Comparison of ENCODE assay signal across 8 mouse cellular contexts in genomic region chr11:86200460-86201021, GRCm38 (mm10). TPM values are rescaled to one million over a fixed set of nuclear protein-coding genes. Genes with fewer than 3 reads are reported as not detected.
DNase-seq lines count a peak whose midpoint lies in the region; ATAC-seq and TF ChIP-seq lines count a peak whose summit lies in the region.

No protein-coding gene starts in this region.

- no peak for TF ChIP-seq POLR2A in bone marrow, adult 2 months (IDR thresholded peaks at IDR 0.05; ENCODE audit: borderline replicate concordance, control insufficient read depth, low read depth, low read length)

- peaks cover 45% of the 10 kb centered on the region for H3K36me3 ChIP-seq in heart, embryonic 14.5 days (ENCODE audit: control insufficient read depth, insufficient read depth, low read length)
- peaks cover 64% of the 10 kb centered on the region for H3K36me3 ChIP-seq in hindbrain, embryonic 10.5 days

- H3K4me3 ChIP-seq in heart, embryonic 14.5 days (ENCODE audit: control insufficient read depth in 1 of 2, insufficient read depth in 1 of 2, low read depth in 1 of 2, low read length in 2 of 2), result peak overlapping the region; percentile 87
- H3K4me3 ChIP-seq in bone marrow, adult 2 months (replicated peaks; ENCODE audit: control insufficient read depth, low read depth, low read length), result peak overlapping the region; percentile 96
- peak overlapping the region; percentile 73 for H3K4me3 ChIP-seq in hindbrain, embryonic 10.5 days

- H3K27me3 ChIP-seq in heart, embryonic 14.5 days (ENCODE audit: control insufficient read depth, insufficient read depth, low read length), result no peaks in the 10 kb centered on the region
- no peaks in the 10 kb centered on the region for H3K27me3 ChIP-seq in hindbrain, embryonic 10.5 days (ENCODE audit: insufficient read depth, poor library complexity, severe bottlenecking)

- under 1% methylated on average over 17 of the region's 21 CpGs for WGBS in heart, embryonic 14.5 days
- WGBS in bone marrow, adult 2 months, result under 1% methylated on average over 21 of the region's 21 CpGs
- 2% methylated on average over 21 of the region's 21 CpGs for WGBS in hindbrain, embryonic 10.5 days

- H3K4me2 ChIP-seq in heart, embryonic 14.5 days (ENCODE audit: low read length), result peak overlapping the region; percentile 82

- no peak for DNase-seq in heart, adult 8-10 months (ENCODE audit: low spot score)
- DNase-seq in hindbrain, embryonic 10.5 days (ENCODE audit: low spot score), result no peak
- no peak for DNase-seq in spleen, adult 12 weeks (ENCODE audit: low spot score)
- DNase-seq in cerebellum, postnatal 4 days (ENCODE audit: low spot score in 2 of 2), result no peak
- no peak for DNase-seq in frontal cortex, postnatal 25 days (ENCODE audit: low spot score in 2 of 2)

- ATAC-seq in heart, embryonic 14.5 days (ENCODE audit: insufficient number of reproducible peaks, insufficient read depth, low FRiP score, low read depth), result peak; percentile 65
- peak; percentile 18 for ATAC-seq in megakaryocyte progenitor cell, adult 5-6 weeks (replicated peaks; ENCODE audit: poor library complexity)

- no peak for TF ChIP-seq CTCF in bone marrow, adult 2 months (IDR thresholded peaks at IDR 0.05; ENCODE audit: control insufficient read depth, insufficient read depth, low read length)

- peak overlapping the region; percentile 55 to 73 for H3K27ac ChIP-seq in heart, embryonic 14.5 days (replicated peaks in 1 of 2; ENCODE audit: control insufficient read depth in 1 of 2, insufficient read depth in 1 of 2, low read depth in 2 of 2, low read length in 2 of 2)
- H3K27ac ChIP-seq in bone marrow, adult 2 months (ENCODE audit: control insufficient read depth, insufficient read depth, low read depth, low read length, poor library complexity), result peak overlapping the region; percentile 37
- peak overlapping the region; percentile 96 for H3K27ac ChIP-seq in hindbrain, embryonic 10.5 days

- H3K9ac ChIP-seq in heart, embryonic 14.5 days (ENCODE audit: low read length), result peak overlapping the region; percentile 79

- peaks cover 2 to 18% of the 10 kb centered on the region in 2 experiments; a peak in 3 of 4 replicates for H3K4me1 ChIP-seq in heart, embryonic 14.5 days (ENCODE audit: control insufficient read depth in 2 of 2, insufficient read depth in 2 of 2, low read length in 2 of 2)
- H3K4me1 ChIP-seq in bone marrow, adult 2 months (ENCODE audit: control insufficient read depth, insufficient read depth, low read length), result no peaks in the 10 kb centered on the region
- peaks cover 20% of the 10 kb centered on the region for H3K4me1 ChIP-seq in hindbrain, embryonic 10.5 days (replicated peaks)

- H3K9me3 ChIP-seq in heart, embryonic 14.5 days (ENCODE audit: control insufficient read depth, low read length), result no peaks in the 10 kb centered on the region
- H3K9me3 ChIP-seq in hindbrain, embryonic 10.5 days, result peaks cover 29% of the 10 kb centered on the region

RNA-seq across cellular contexts. Expression of gene Brip1, which starts 0.5 kb away (rescaled TPM):
- 4.6 and 6.2 TPM in 2 replicates for polyA plus RNA-seq in heart, embryonic 14.5 days (2014; fragmentation: Nextera tagmentation; extraction: Ambion mirVana)
- under 1 TPM; 0.16 to 0.37 (median 0.28) TPM for total RNA-seq in heart, adult 8-10 months (2022)
- polyA plus RNA-seq in bone marrow, adult 2 months (2011; ENCODE audit: insufficient read depth, insufficient read length, low replicate concordance, missing spikeins), result 2.0 and 6.6 TPM in 2 replicates
- polyA plus RNA-seq in hindbrain, embryonic 10.5 days (2016; fragmentation: Nextera tagmentation; extraction: Ambion mirVana), result 8.7 and 12.4 TPM in 2 replicates
- 23.4 and 25.7 TPM in 2 replicates for total RNA-seq in megakaryocyte progenitor cell, adult 5-6 weeks (2015)
- 26.2 and 27.1 TPM in 2 replicates for total RNA-seq in megakaryocyte progenitor cell, adult 5-6 weeks (2017)

RNA-seq across cellular contexts. Expression of gene Ints2, which starts 56.8 kb away (rescaled TPM):
- polyA plus RNA-seq in heart, embryonic 14.5 days (2014; fragmentation: Nextera tagmentation; extraction: Ambion mirVana), result 12.3 and 13.6 TPM in 2 replicates
- 1 to 10 TPM; 6.7 to 7.9 (median 7.2) TPM for total RNA-seq in heart, adult 8-10 months (2022)
- 8.6 and 13.7 TPM in 2 replicates for polyA plus RNA-seq in bone marrow, adult 2 months (2011; ENCODE audit: insufficient read depth, insufficient read length, low replicate concordance, missing spikeins)
- 43.3 and 54.4 TPM in 2 replicates for polyA plus RNA-seq in hindbrain, embryonic 10.5 days (2016; fragmentation: Nextera tagmentation; extraction: Ambion mirVana)
- total RNA-seq in megakaryocyte progenitor cell, adult 5-6 weeks (2015), result 23.2 and 29.4 TPM in 2 replicates
- total RNA-seq in megakaryocyte progenitor cell, adult 5-6 weeks (2017), result 25.1 and 47.4 TPM in 2 replicates

Comparison
In these comparisons a context has a peak if more than half of its experiments do, and no peak if none do; other contexts are left out.
1. H3K27ac ChIP-seq: peak in every context shown above with its lines; median percentile 96 in hindbrain, embryonic 10.5 days; 64 in heart, embryonic 14.5 days; 37 in bone marrow, adult 2 months.